Mouse (Mus musculus) cerebellum, adult 11 months (tissue): ENCODE data around the gene Comp.

Source experiments
- DNase-seq: peaks from one replicate; pipeline ENCODE4 v3.0.0; 2022

Gene Comp

GRCm38 (mm10) chr8:70353194-70353817, 20.1 kb upstream of the Comp start, which contains the start of gene Upf1:
Upf1 (minus strand) TSS chr8:70353278.
- DNase-seq, result peak; percentile 100

GRCm38 (mm10) chr8:70354004-70354403, 19.4 kb upstream of the Comp start:
- no peak for DNase-seq

GRCm38 (mm10) chr8:70356111-70356510, 17.2 kb upstream of the Comp start:
- DNase-seq, result no peak

- DNase-seq, result no peak
Measured at GRCm38 (mm10) chr8:70359411-70359810, 13.9 kb upstream of the Comp start.

- no peak for DNase-seq
Measured at GRCm38 (mm10) chr8:70360769-70361168, 12.6 kb upstream of the Comp start.

GRCm38 (mm10) chr8:70361484-70362032, 11.8 kb upstream of the Comp start:
- DNase-seq, result no peak

GRCm38 (mm10) chr8:70364066-70364465, 9.3 kb upstream of the Comp start:
- DNase-seq, result no peak

GRCm38 (mm10) chr8:70366588-70366987, 6.8 kb upstream of the Comp start:
- no peak for DNase-seq

- DNase-seq, result no peak
Measured at GRCm38 (mm10) chr8:70370476-70370875, 2.9 kb upstream of the Comp start.

GRCm38 (mm10) chr8:70371951-70372350, 1.4 kb upstream of the Comp start:
- DNase-seq, result no peak

GRCm38 (mm10) chr8:70374318-70374927, 1.1 kb downstream of the Comp start:
- DNase-seq, result peak; percentile 95

- no peak for DNase-seq
Measured at GRCm38 (mm10) chr8:70375212-70375859, 2.0 kb downstream of the Comp start.

- peak; percentile 38 for DNase-seq
Measured at GRCm38 (mm10) chr8:70376275-70376741, 3.0 kb downstream of the Comp start.

GRCm38 (mm10) chr8:70377049-70377448, 3.7 kb downstream of the Comp start:
- peak; percentile 9 for DNase-seq

GRCm38 (mm10) chr8:70380069-70380468, 6.7 kb downstream of the Comp start:
- DNase-seq, result peak; percentile 46

GRCm38 (mm10) chr8:70383287-70383686, 9.9 kb downstream of the Comp start:
- peak; percentile 77 for DNase-seq

GRCm38 (mm10) chr8:70389678-70390077, 16.3 kb downstream of the Comp start:
- DNase-seq, result no peak

GRCm38 (mm10) chr8:70393087-70393486, 19.7 kb downstream of the Comp start:
- DNase-seq, result no peak

GRCm38 (mm10) chr8:70394269-70394998, 21.1 kb downstream of the Comp start:
- no peak for DNase-seq

- peak; percentile 93 for DNase-seq
Measured at GRCm38 (mm10) chr8:70395649-70396048, 22.3 kb downstream of the Comp start.

- no peak for DNase-seq
Measured at GRCm38 (mm10) chr8:70396184-70396583, 22.8 kb downstream of the Comp start.

- DNase-seq, result peak; percentile 87
Measured at GRCm38 (mm10) chr8:70397611-70398563, 24.5 kb downstream of the Comp start.
